Mouse (Mus musculus) kidney, adult 11 months (tissue): ENCODE measurements around the gene Cd6.

Source experiments
- DNase-seq: peaks from one replicate; pipeline ENCODE4 v3.0.0; 2022

Cd6 gene

DNA sequence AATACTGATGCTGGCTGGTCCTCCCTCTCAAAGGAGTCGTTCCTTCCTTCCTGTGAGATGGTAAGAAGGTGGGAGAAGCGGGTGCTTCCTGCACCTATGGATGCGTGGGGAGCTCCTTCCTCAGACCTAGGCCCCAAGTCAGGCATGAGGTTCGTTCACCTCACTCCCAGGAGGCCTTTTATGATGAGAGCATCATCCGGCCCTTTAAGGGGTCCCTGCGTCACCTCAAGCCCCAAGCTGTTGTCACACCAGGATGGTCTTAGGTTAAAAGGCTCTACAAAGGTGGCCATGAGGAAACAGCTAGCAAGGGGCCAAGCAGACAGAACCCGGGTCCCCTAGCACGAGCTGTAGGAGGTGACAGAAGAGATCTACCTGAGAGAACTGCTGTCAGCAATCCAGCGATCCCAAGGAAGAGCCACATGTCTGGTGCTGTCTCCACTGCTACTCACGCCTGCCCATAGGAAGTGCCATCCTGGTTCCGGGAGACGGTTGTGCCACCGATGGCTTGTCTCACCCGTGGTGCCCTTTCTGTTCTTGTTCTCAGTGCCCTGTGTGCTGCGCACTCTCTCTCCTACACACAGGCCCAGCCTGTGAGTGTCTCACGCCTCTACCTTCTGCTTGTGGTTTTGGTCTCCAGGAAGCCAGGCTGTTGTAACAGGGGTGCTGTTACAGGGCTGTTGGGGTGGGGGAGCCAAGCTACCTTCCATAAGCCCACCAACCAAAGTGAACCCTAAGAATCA is at the start of gene Cd6:
TSS of gene Cd6 (minus strand) at position 623 of the 740 bp plus-strand sequence.
- DNase-seq, result no peak

DNA sequence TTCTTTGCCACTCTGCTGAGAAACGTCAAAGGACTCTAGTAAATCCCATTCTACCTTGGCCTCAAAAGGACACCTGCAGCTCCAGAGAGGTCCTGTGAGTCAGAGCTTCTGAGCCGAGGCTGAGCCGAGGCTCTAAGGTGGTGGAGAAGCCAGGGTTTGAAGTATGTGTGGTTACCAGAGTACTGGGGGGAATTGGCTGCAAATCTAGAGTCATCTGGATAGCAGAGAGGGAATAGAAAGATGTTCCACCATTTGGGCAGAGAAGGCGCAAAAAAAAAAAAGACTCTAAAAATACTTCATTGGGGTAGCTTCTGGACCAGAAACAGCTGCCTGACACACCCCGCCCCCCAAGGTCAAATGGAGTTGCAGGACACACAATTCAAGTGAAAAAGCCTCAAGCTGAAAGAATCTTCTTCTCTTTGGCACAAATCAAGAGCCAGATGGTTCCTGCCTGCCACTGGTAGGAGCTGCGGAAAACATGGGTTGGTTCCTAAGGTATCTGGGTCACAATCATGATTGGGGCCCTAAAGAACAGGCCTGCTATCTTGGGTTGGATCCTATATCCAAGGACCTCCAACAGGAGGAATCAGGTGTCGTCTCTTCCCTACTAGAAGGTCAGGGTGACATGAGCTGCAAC is 48.5 kb upstream of the Cd6 start:
- no peak for DNase-seq

DNA sequence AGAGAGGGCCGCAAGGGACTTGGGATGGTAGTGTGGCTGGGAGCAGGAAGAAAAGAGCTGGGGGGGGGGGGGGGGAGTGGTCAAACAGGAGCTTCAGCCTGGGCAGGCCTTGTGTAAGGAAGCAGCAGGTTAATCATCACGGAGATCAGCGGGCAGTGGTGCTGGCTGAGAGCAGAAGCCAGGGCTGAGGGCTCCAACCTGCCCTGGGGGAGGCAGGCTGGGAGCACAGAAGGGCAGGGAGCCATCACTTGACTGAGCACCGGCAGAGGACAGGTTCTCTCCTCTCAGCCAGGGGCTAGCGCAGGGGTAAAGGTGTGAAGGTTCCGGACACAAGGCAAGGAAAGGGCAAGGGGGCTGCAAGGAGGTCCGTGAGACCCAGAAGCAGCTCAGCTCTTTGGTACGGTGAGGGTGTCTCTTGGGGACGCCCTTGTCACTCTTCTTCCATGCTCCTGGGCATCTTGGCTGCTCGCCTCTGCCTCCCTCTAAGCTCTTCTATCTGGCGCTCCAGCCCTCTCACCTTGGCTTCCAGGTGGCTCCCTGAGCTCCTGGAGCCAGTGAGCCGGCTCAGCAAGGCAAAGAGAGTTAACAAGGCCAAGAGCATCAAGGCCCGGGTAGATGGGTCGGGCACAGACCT is 41.6 kb upstream of the Cd6 start:
- DNase-seq, result peak; percentile 38

DNA sequence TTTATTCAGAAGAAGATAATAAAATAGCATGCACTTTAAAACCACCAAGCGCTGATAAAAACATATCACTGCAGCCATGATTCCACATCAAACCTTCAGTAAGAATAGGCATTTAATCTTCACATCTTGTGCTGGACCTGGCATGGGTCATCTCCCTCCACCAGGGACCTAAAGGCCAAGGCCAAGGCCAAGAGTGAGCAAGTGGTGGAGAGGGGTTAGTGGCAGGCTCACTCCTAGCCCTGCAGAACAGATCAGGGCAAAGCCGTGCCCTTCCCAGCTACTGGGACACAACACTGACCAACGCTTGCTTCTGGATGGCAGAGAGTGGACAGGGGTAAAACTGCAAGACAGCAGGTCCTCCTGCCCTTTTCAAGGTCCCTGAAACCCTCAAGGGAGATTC is 40.8 kb upstream of the Cd6 start:
- DNase-seq, result no peak

DNA sequence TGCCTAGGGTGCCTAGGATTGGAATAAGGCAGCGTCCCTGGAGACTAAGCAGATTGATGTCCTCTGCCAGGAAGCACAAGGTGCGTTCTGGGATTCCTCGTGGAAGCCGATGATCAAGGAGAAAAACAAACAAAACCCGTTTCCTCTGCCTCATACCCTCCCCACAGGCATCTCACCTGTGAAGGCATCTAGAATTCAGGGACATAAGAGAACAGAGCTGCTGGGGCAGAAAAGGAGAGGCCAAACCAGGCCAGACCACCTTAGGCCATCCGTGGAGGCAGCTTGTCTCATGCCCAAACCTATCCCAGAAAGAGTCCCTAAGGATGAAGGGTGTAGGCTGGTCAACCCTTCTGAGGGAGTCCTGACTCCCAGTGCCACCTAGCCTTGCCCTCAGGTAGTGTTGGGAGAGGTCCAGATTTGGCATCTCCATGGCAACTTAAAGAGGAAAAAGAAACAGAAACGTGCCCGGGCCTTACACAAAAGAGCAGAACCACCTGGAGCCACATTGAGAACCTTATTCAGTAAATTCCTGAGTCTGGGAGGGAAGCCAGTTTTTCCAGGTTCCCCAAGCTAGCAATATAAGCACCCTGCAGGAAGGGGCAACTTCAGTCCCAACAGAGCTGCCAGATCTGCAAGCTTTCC is 40.1 kb upstream of the Cd6 start, which contains the start of gene Tmem132a:
TSS of gene Tmem132a (minus strand) at position 55 of the 642 bp plus-strand sequence.
- DNase-seq, result peak; percentile 38

DNA sequence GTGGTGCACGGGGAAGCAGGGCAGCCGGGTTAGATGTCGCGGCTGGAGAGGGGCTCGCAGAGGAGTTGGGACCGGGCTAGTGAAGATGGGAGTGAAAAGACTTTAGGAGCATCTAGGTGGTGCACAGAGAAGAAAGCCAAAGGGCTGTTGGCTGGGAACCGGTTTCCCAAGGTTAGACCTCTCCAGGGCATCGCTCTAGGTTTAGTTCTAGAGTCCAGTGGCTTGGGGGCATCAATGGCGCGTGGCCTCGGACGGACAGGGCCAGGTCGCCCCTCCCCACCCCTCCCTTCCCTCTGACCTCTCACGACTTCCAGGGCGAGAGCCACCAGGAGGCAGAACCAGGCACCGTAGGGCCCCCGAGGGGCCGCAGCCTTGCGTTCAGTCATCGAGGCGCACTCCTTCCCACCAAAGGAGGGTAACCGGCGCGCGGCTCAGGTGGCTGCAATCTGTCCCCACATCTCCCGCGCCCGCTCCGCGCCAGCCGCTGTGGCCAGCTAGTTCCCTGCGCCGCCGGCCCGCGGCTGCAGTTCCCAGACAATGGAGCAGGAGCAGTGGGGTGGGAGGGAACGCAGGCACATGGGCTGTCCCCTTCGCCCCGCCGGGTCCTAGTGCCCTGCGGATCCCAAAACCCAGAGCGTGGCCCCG is 39.5 kb upstream of the Cd6 start:
- peak; percentile 68 for DNase-seq

DNA sequence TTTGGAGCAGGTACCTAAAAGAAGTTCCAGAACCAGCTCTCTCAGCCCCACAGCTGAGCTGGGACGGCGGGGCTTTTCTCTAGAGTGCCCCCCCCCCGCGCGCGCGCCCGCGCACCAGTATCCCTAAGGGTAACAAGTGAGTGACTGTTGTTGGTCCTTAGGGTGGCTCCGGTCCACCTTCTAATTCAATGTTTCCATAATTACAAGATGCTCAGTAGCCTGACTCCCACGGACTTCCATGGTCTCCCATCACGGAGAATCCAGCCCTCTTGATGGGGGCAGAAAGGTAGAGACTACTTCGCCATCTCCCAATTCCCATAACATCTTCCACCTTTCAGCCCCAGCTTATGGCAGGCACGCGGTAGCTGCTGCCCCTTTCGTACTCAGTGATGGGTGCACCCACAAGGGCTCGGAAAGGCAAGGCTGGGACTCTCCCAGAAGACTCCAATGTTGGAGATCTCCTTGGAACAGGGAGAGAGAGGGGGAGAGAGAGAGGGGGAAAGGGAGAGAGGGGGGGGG is 38.8 kb upstream of the Cd6 start:
- no peak for DNase-seq

DNA sequence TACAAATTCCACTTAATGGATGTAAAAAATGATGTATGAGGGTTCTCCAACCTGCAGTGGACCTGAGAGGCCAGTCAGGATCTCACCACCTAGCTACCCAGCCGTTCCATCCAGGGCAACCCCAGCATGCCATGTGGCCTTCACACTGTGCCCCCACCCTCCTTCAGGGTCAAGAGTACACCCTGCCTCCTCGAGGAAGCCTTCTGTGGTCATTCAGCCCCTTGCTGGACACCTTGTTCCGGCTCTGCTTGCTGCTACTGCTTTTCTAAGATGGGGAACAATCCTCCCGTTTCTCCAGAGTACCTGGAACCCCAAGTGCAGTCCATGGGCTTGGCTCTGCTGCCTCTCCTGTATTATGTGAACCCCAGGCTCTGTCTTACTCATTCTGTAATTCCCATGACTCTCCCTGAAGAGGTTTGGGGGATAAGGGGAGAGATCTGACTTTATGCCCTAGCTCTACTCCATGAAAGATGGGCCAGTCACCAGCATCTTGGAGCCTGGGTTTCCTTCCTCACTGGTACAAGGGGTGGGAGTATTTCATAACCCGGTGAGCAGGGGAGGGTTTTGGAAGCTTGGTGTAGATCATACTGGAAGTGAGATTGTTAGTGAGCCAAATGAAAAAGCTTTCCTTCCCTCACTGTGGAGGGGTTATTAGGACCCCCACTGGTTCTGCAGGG is 38.2 kb upstream of the Cd6 start:
- no peak for DNase-seq

DNA sequence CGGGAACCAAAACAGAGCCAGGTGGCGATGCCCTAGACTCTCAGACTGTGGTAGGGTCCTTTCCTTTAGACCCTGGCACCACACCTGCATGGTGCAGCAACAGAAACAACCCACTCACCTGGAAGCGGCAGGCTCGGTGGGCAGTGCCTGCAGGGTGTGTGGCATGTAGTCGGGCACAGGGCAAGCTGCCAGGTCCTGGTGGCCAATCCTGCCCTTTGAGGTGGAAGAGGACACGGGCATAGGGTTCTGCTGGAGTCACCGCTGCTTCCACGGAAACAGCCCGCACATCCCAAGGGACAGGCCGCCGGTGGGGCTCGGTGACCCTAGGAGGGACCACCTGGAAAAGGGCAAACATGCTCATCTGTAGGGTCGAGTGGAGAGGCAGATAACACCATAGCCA is 36.5 kb upstream of the Cd6 start:
- DNase-seq, result no peak

DNA sequence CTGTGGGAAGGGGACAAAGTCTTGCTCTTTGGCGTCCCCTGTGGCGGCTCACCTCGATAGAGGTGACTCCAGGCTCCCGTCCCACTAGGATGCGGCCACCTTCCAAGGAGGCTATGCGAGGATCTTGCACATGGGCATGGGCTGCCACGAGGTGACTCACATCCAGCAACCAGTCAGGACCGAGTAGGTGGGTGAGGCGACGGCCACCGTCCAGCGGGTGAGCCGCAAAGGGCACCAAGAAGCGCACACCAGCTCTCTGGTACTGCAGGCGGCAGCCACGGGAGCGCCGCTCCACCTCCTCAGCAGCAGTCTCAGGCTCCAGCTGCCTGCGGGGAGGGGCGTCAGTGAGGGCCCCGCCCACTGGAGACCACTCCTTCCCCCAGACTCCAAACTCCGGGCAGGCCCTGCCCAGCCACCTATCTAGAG is 30.2 kb upstream of the Cd6 start:
- no peak for DNase-seq

DNA sequence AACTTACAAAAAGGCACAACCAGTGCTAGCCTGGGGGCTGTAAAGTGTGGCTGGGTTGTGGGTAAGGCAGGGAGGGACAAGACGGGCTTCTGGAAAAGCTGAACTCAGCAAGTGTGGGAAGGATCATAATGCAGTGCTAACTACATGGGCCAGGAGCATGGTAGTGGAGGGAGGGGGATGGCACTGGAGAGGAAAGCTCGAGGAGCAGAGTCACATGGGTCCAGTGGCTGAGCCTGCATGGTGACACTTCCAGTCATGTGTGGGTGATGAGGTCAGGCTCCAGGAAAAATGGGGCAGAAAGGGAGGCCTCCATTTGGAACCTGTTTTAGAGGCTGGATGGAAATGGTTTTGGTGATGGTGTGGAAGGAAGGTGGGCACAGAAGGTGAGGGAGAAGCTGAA is 26.7 kb upstream of the Cd6 start:
- DNase-seq, result no peak

DNA sequence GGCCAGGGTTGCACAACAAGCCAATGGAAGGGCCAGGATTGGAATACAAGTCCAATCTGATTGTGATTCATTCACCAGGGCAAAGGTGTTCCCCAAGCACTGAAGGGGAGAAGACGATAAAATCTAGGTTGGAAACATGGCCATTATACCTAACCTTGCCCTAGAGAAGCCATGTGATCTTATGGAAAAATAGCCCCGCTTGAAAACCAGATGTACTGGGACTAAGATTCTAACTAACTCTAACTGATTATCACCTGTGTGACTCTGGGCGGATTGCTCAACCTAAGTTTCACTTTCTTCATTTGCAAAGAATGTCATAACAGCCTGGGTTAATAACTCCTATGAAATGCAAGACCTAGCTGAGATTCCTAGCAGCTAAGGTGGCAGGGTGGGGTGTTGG is 25.6 kb upstream of the Cd6 start:
- DNase-seq, result no peak

DNA sequence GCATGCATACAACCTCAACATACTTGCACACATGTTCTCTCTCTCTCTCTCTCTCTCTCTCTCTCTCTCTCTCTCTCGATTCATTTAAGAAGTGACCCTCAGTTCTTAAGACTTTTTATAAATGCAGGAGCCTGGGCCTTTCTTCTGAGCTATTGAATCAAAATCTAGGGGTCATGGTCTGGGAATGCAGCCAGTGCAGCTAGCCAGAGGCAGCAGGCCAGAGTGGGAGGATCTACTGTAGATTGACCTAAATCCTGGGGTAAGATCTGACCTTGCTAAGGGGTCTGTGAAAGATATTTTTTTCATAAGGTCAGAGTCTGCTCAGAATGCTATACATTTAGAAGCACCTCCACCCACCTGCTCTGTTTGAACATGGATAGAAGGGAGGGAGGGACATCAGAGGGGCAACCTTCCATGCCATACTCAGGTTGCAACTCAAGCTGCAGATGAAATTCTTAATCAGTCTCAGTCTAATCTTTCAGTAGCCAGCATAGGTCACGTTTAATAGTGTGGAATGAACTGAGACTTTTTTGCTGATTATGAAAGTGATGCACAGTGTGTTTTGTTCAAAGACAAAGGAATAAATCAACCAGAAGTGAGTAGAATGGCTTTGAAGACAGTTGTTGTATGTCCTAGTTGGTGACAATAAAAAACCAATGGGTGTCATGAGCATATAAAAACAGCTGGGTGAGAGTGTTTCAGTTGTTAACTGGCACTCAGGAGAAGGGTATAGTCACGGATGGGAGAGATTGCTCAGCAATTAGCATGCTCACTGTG is 17.6 kb upstream of the Cd6 start:
- peak; percentile 27 for DNase-seq

DNA sequence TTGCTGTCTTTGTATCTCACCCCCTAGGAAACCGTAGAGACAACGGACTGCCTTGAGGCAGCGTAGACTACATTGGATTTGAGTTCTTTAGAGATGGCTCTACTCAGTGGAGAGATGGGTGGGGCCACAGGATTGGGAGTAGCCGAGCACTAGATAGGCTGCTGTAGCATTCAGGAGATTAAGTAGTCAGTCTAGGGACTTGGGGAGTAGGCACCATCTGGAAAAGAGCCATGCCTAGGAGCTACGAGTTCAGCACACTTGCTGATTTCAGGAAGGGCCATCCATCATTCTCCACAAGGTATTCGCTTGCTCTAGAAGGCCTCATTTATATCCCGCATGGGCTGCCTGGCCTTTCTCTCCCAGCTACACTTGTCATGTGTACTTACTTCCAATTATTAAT is 16.3 kb upstream of the Cd6 start:
- no peak for DNase-seq

DNA sequence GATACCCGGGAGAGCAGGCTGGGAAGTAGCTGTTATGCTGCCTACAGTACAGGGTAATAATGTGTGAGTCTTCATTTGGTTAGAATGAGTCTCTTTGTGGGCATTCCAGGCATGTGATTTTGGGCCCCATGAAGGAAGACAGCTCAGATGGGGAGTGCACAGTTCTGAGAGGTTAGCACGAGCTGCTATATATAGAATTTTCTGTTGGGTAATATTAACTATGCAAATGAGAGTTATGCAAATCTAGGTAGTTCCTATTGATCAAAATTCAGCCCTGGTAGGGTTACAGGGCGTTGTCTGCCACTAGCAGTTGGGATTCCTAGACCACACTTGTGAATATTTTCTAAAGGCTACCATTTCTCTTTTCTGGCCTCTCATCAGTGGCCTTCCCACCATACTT is 15.6 kb upstream of the Cd6 start:
- no peak for DNase-seq

DNA sequence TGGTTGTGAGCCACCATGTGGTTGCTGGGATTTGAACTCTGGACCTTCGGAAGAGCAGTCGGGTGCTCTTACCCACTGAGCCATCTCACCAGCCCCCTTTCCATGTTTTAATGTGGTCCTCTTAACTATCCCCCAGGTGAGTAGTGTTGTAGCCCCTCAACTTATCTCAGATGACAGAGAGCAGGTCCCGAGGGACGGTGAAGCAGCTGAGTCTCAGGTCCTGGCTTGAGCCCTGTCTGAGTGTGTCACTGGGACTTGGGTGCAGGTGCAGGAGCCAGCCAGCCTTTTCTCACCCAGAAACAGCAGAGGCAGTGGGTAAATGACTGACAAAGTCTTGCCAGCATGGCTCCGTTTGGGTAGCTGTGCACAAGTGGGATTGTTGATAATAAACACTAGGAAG is 14.3 kb upstream of the Cd6 start:
- DNase-seq, result no peak

DNA sequence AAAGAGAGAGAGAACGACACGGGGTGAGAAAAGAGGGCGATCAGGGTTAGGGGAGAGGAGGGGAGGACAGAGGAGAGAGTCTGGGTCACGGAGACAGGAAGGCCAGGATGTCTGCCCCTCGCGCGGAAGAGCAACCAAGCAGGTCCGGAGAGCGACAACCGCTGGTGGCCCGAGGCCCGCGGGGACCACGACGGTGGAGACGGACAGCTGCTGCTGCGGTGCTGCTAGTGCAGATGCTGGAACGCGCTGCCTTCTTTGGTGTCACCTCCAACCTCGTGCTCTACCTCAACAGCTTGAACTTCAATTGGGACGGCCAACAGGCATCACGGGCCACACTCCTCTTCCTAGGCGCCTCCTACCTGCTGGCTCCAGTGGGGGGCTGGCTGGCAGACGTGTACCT is 13.1 kb upstream of the Cd6 start:
- DNase-seq, result no peak

DNA sequence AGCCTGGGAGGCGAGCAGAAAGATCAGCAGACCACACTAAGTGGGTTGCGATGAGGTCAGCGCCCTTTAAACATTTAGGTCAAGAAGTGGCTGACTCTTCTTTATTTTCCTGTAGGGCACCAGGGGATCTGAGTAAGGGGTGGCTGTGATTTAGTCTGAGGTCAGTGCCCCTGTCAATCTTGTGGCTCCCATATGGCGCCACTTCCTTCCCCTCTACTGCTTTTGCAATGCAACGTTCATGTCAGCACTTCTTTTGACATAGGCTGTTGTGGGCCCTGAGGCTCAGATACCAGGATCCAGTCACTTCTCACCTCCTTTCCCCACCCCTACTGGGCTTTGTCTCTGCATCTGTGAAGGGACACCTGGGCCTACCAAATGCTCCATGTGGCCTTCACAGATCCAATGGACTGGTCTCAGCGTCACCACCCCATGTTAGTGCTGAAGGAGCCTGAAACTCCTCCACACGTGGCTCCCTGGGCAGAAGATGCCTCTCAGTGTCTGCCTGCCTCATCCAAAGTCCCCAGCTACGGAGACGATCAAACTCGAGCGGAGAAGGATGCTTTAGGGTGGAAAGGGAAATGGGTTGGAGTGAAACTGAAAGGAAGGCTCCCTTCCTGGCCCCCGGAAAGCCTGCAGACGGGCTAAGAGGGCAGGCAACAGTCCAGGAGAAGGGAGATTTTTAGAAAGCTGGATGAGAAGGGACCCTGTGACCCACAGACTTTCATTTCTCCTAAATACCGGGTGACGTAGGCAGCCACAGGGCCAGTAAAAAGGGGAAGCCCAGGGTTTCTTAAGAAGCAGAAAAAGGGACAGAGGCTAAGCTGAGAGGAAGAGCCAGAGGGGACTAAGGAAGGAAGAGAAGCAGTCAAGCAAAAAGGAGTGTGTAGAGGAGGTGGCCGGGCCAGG is 12.1 kb upstream of the Cd6 start:
- DNase-seq, result peak; percentile 28

DNA sequence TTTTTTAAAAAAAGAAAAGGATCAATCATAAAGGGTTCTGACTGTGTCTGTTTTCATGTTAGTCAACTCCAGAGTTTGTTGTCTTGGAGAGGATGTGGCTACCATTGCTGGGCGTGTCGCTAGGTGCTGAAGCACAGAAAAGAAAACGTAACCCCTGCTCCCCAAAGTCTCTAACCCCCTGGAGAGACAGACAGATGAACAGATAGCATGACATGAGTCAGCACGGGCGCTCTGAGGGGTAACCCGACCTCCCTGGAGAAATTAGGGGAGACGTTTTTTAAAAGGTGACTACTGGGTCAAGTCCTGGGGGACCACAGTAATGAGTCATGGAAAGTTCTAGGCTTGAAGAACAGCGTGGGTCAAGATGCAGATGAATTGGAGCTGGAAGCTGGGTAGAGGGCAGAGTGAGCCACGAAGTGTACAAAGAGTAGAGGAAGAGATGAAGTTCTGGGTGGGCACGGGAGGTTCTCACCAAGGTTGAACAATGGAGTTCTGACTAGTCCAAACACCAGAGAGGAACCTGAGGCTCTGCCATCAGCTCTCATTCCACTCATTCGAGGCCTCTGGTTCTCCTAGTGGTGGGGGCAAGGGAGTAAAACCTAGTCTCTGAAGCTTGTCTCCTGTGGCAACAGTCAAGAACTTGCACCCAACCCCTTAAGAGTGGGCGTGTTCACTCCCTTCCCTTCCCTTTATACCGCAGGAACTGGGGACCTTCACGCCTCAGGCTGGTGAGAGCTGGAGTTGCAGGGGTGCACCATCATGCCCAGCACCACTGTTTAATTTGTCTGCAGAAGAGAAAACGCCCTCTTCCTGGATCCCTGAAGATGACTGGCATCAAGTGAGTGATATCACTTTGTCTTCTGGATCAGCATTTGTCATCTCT is 9.4 kb upstream of the Cd6 start, which contains the start of gene Slc15a3:
TSS of gene Slc15a3 (plus strand) at position 718 of the 883 bp plus-strand sequence.
- no peak for DNase-seq
